Mouse (Mus musculus) midbrain, embryonic 14.5 days (tissue): Measurements from ENCODE around the gene Mrpl9. TPM values are rescaled to one million over a fixed set of nuclear protein-coding genes. Genes with fewer than 3 reads are reported as not detected.

Experiments
- ATAC-seq: fragments of 200-750 bp; cut with Nextera tagmentation; 2 replicates; pipeline ENCODE4 v1.8.0; 2017; ENCODE audit warnings: moderate number of reproducible peaks, moderate library complexity; ENCODE audit not compliant: low FRiP score, low TSS enrichment
- DNase-seq: peaks from one replicate; pipeline ENCODE4 v3.0.0-alpha.2; 2015
- H3K27ac ChIP-seq: fragments of 300-500 bp; sonication (generic); replicated peaks from 2 replicates; pipeline ENCODE4 v1.5.1; 2014; ENCODE audit warnings: mild to moderate bottlenecking, low read depth, low read length, moderate library complexity
- H3K27me3 ChIP-seq: fragments of 300-500 bp; sonication (generic); 2 replicates; pipeline ENCODE4 v1.6.1; 2014; ENCODE audit warnings: low read length, control low read depth, mixed read lengths; ENCODE audit not compliant: control insufficient read depth, insufficient read depth
- H3K36me3 ChIP-seq: fragments of 300-500 bp; sonication (generic); 2 replicates; pipeline ENCODE4 v1.6.1; 2014; ENCODE audit warnings: low read length, control low read depth; ENCODE audit not compliant: control insufficient read depth, insufficient read depth
- H3K4me1 ChIP-seq: fragments of 300-500 bp; sonication (generic); 2 replicates; pipeline ENCODE4 v1.6.1; 2014; ENCODE audit warnings: mild to moderate bottlenecking, antibody characterized with exemption, low read length, control low read depth; ENCODE audit not compliant: control insufficient read depth, insufficient read depth
- H3K4me2 ChIP-seq: fragments of 300-500 bp; sonication (generic); 2 replicates; pipeline ENCODE4 v1.6.1; 2014; ENCODE audit warnings: mild to moderate bottlenecking, low read length, moderate library complexity
- H3K4me3 ChIP-seq: fragments of 300-500 bp; sonication (generic); replicated peaks from 2 replicates; pipeline ENCODE4 v1.5.1; 2014; ENCODE audit warnings: low read depth, low read length
- H3K9ac ChIP-seq: fragments of 300-500 bp; sonication (generic); replicated peaks from 2 replicates; pipeline ENCODE4 v1.6.1; 2014; ENCODE audit warnings: mild to moderate bottlenecking, low read length, moderate library complexity
- H3K9me3 ChIP-seq: fragments of 300-500 bp; sonication (generic); 2 replicates; pipeline ENCODE4 v1.6.1; 2016; ENCODE audit warnings: low read length, control low read depth, mixed read lengths; ENCODE audit not compliant: control insufficient read depth
- WGBS: fragments of 180-500 bp; shearing (Covaris S2); extraction: QIAGEN DNeasy Blood & Tissue Kit; methylation state at CpG from one replicate; pipeline ENCODE4 v1.1.7; 2014; 5-methylcytosine and 5-hydroxymethylcytosine counted together
- polyA plus RNA-seq: library from polyadenylated mRNA; unstranded; fragments of >200 nt; fragmentation: Nextera tagmentation; extraction: Ambion mirVana; gene quantifications from 2 replicates; pipeline ENCODE4 v1.2.1, GENCODE M21; 2014

Mrpl9 gene
- polyA plus RNA-seq, 1 experiment from 2014 or later = 54.1 TPM

- H3K4me3 ChIP-seq = peak overlapping the region; percentile 34
- 1% methylated on average over 12 of the region's 12 CpGs for WGBS
- no peaks in the 10 kb centered on the region for H3K4me1 ChIP-seq
- H3K4me2 ChIP-seq = peak overlapping the region; percentile 49
- no peaks in the 10 kb centered on the region for H3K9me3 ChIP-seq
- H3K27me3 ChIP-seq = no peaks in the 10 kb centered on the region
- ATAC-seq = peak; percentile 85
- H3K36me3 ChIP-seq = no peaks in the 10 kb centered on the region
- peak overlapping the region; percentile 36 for H3K9ac ChIP-seq
- H3K27ac ChIP-seq = 0 out of 2 replicates have a peak overlapping the region, but pooled peaks have one; percentile 0
- DNase-seq = peak; percentile 99
These were observed 13.4 kb downstream of the Mrpl9 start for GRCm38 (mm10) chr3:94456529-94457000.

DNA sequence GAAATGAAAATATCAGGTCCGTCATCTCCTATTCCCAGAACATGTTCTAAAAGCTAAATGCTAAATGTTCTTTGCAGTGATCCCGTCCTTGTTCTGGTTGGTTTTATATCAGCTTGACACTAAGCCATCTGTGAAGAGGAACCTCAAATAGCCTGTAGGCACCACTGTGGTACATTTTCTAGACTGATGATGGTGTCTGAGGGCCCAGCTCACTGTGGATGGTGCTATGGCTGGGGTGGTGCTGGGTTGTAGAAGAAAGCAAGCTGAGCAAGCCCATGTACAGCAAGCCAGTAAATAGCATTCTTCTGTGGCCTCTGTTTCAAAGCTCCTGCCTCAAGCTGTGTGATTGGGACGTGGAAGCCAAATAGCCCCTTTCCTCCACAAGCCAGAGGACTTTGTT, 13.9 kb downstream of the Mrpl9 start:
- WGBS = 75% methylated on average over 3 of the region's 3 CpGs
- peak; percentile 36 for ATAC-seq
- Histone ChIP-seq H3K9ac (no peak overlapping the region), H3K27ac (0 out of 2 replicates have a peak overlapping the region, but pooled peaks have one; percentile 0), H3K9me3 (no peaks in the 10 kb centered on the region), H3K4me1 (no peaks in the 10 kb centered on the region), H3K4me3 (peak overlapping the region; percentile 34), H3K27me3 (no peaks in the 10 kb centered on the region), H3K4me2 (peak overlapping the region; percentile 49), H3K36me3 (no peaks in the 10 kb centered on the region)
- DNase-seq = no peak

- WGBS = 100% methylated on average over 2 of the region's 2 CpGs
- no peaks in the 10 kb centered on the region for H3K36me3 ChIP-seq
These were observed 16.7 kb downstream of the Mrpl9 start for GRCm38 (mm10) chr3:94459834-94460233.

DNA sequence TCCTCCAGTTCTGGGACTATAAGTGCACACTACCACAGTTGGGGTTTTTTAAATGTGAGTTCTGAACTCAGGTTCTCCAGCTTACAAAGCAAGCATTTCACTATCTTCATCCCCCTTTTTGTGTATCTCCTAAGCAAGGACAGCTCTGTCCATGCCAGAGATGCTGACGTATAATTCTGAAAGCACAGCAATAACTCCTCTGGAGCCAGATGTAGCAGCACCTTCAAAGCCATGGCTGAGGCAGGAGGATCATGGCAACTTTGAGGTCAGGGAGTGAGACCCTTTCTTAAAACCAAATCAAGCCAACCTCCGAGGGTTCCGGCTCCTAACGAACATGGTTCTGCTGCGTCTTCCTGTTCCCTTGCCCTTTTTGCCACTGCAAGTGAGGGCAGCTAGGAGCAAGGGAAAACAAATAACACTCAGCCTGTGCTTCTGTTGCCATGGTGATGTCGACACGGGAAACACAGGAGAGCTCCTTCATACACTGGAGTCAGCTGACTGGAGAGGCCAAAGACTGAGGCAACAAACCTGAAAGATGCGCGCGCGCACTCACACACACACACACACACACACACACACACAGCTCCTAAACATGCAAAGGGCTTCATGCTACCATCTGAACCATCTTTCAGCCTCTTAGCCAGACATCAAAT, 20.9 kb downstream of the Mrpl9 start:
- Histone ChIP-seq H3K4me2 (peak overlapping the region; percentile 24), H3K9ac (peak overlapping the region; percentile 20; the same call in 1 of the 2 replicates), H3K4me1 (peaks cover 30% of the 10 kb centered on the region), H3K36me3 (no peaks in the 10 kb centered on the region), H3K4me3 (no peak overlapping the region), H3K27me3 (no peaks in the 10 kb centered on the region), H3K27ac (peak overlapping the region; percentile 86), H3K9me3 (no peaks in the 10 kb centered on the region)
- peak; percentile 86 for DNase-seq
- ATAC-seq = peak; percentile 66
- WGBS = 30% methylated on average over 11 of the region's 11 CpGs

More at GRCm38 (mm10) chr3:94459834-94460233, 16.7 kb downstream of the Mrpl9 start:
- Histone ChIP-seq H3K4me3 (no peak overlapping the region), H3K27ac (no peak overlapping the region), H3K27me3 (no peaks in the 10 kb centered on the region), H3K9me3 (no peaks in the 10 kb centered on the region), H3K4me1 (peaks cover 15% of the 10 kb centered on the region), H3K4me2 (no peak overlapping the region), H3K9ac (no peak overlapping the region)
- no peak for DNase-seq
- no peak for ATAC-seq

- Histone ChIP-seq H3K27ac (peak overlapping the region; percentile 86), H3K27me3 (no peaks in the 10 kb centered on the region), H3K4me1 (peaks cover 30% of the 10 kb centered on the region), H3K4me3 (no peak overlapping the region), H3K4me2 (no peak overlapping the region), H3K9ac (0 out of 2 replicates have a peak overlapping the region, but pooled peaks have one; percentile 3), H3K9me3 (no peaks in the 10 kb centered on the region), H3K36me3 (no peaks in the 10 kb centered on the region)
- DNase-seq (peak; percentile 68), ATAC-seq (peak; percentile 60)
- WGBS = 39% methylated on average over 13 of the region's 13 CpGs
These were observed 22.7 kb downstream of the Mrpl9 start for GRCm38 (mm10) chr3:94465632-94466430.

GRCm38 (mm10) chr3:94468931-94469330, 25.8 kb downstream of the Mrpl9 start:
- H3K4me1 ChIP-seq = peaks cover 38% of the 10 kb centered on the region
- no peak overlapping the region for H3K9ac ChIP-seq
- H3K4me3 ChIP-seq = no peak overlapping the region
- no peak for DNase-seq
- no peak for ATAC-seq
- no peak overlapping the region for H3K4me2 ChIP-seq
- WGBS = 61% methylated on average over 3 of the region's 3 CpGs
- H3K27me3 ChIP-seq = no peaks in the 10 kb centered on the region
- no peaks in the 10 kb centered on the region for H3K36me3 ChIP-seq
- no peaks in the 10 kb centered on the region for H3K9me3 ChIP-seq
- H3K27ac ChIP-seq = no peak overlapping the region

GRCm38 (mm10) chr3:94472447-94473114, 29.5 kb downstream of the Mrpl9 start:
- Histone ChIP-seq H3K9ac (peak overlapping the region; percentile 49), H3K4me1 (peaks cover 24% of the 10 kb centered on the region), H3K27ac (peak overlapping the region; percentile 58), H3K27me3 (no peaks in the 10 kb centered on the region), H3K4me3 (peak overlapping the region; percentile 29), H3K9me3 (no peaks in the 10 kb centered on the region), H3K36me3 (no peaks in the 10 kb centered on the region), H3K4me2 (peak overlapping the region; percentile 58)
- peak; percentile 81 for DNase-seq
- peak; percentile 60; the same call in 1 of the 2 replicates for ATAC-seq
- 11% methylated on average over 28 of the region's 28 CpGs for WGBS

GRCm38 (mm10) chr3:94473115-94473505, 30.0 kb downstream of the Mrpl9 start:
- 50% methylated on average over 10 of the region's 10 CpGs for WGBS
- H3K27ac ChIP-seq = peak overlapping the region; percentile 58
- H3K9ac ChIP-seq = peak overlapping the region; percentile 49; the same call in 1 of the 2 replicates

More at GRCm38 (mm10) chr3:94473115-94473505, 30.0 kb downstream of the Mrpl9 start:
- peaks cover 24% of the 10 kb centered on the region for H3K4me1 ChIP-seq
- no peaks in the 10 kb centered on the region for H3K9me3 ChIP-seq
- H3K36me3 ChIP-seq = no peaks in the 10 kb centered on the region
- H3K4me2 ChIP-seq = peak overlapping the region; percentile 58
- ATAC-seq (no peak), DNase-seq (no peak)
- H3K4me3 ChIP-seq = no peak overlapping the region
- H3K27me3 ChIP-seq = no peaks in the 10 kb centered on the region
